Mouse (Mus musculus) lung, postnatal 0 days (tissue): ENCODE data around the gene Nbeal2.
A peak's percentile ranks its signal among the peaks of the same experiment; 100 is the strongest.

Experiments
- CTCF ChIP-seq: IDR thresholded peaks from 2 replicates; pipeline ENCODE4 v1.5.1; 2016; ENCODE audit warnings: antibody characterized with exemption, mild to moderate bottlenecking
- EP300 ChIP-seq: IDR thresholded peaks from 2 replicates; pipeline ENCODE4 v1.6.1; 2016; ENCODE audit warnings: antibody characterized with exemption, mild to moderate bottlenecking, control low read depth

- TF ChIP-seq CTCF (peak; percentile 35; the same call in 1 of the 2 replicates), EP300 (no peak)
These were observed 33.1 kb upstream of the Nbeal2 start for GRCm38 (mm10) chr9:110687061-110687460.
